Mouse (Mus musculus): ENCODE data around the gene Galr3. TPM values are rescaled to one million over a fixed set of nuclear protein-coding genes. Genes with fewer than 3 reads are reported as not detected.

Galr3 gene
- total RNA-seq, 2 experiments from 2014 or later = 0.44 TPM; not detected in 1

GRCm38 (mm10) chr15:79075658-79076365 is 34.1 kb downstream of the Galr3 start:
- intact Hi-C loops (cut with DNase I) = no loop called here
- DNase-seq (ENCODE audit: low spot score in 2 of 2) = no peak

- intact Hi-C loops (cut with DNase I) = no loop called here
- DNase-seq (ENCODE audit: low spot score in 2 of 2) = no peak
Measured at GRCm38 (mm10) chr15:79079567-79079966, 37.9 kb downstream of the Galr3 start.

DNA sequence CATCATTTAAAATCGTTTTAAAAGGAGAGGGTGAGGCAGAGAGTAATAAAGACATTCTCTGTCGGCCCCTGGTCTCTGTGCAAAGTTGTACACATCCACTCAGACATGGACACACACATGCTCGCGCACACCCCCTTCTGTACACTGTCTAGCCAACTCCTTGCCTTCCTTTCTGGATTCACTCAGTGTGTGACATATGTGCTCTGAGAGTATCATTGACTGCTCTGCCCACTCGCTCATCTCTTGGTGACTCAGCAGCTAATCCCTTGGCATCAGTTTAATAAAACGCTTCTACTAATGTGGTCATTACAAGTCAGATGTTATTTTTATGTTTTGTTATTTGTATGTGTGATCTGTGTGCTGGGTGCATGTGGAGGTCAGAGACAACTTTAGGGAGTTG is 50.6 kb downstream of the Galr3 start:
- intact Hi-C loops (cut with DNase I) = loop anchor here (10.0 kb wide), 1 partner anchor 53 kb away; the partner anchor contains the start of genes 1700088E04Rik and Polr2f
- DNase-seq (ENCODE audit: low spot score in 2 of 2) = no peak

Small RNA genes within 50 kb of the gene (microRNA-seq; reads per million reads assigned to microRNA genes)
- 0.67 to 1.3 reads per million in 2 experiments for gene Mir6956

Other genes starting within 250 kb of the Galr3 start
- gene Card10, start 238.8 kb upstream of the Galr3 start, total RNA-seq (2021) = 1 to 10 TPM; 4.0 to 5.1 TPM
- 10 to 100 TPM in 1 of 2 experiments, 1 to 10 TPM in 1; 6.5 to 11.0 TPM for gene Cdc42ep1, start 199.3 kb upstream of the Galr3 start, total RNA-seq (2021)
- not detected for gene Lgals2, start 186.4 kb upstream of the Galr3 start, total RNA-seq (2021)
- 10 to 100 TPM; 53.7 to 56.3 TPM for gene Gga1, start 164.7 kb upstream of the Galr3 start, total RNA-seq (2021)
- under 1 TPM in 1 of 2 experiments, not detected in 1; 0.23 TPM for gene Gm49510, start 142.2 kb upstream of the Galr3 start, total RNA-seq (2021)
- 10 to 100 TPM; 13.4 TPM for gene Sh3bp1, start 142.1 kb upstream of the Galr3 start, total RNA-seq (2021)
- 100 to 1,000 TPM; 167 to 179 TPM for gene Pdxp, start 128.0 kb upstream of the Galr3 start, total RNA-seq (2021)
- 10 to 100 TPM; 19.2 to 22.6 TPM for gene Lgals1, start 115.2 kb upstream of the Galr3 start, total RNA-seq (2021)
- gene Nol12, start 107.0 kb upstream of the Galr3 start, total RNA-seq (2021) = 10 to 100 TPM; 35.3 to 39.9 TPM
- 10 to 100 TPM; 23.0 to 23.6 TPM for gene Triobp, start 94.2 kb upstream of the Galr3 start, total RNA-seq (2021)
- 10 to 100 TPM; 73.5 to 88.2 TPM for gene H1f0, start 13.4 kb upstream of the Galr3 start, total RNA-seq (2021)
- gene Ankrd54, start 21.0 kb downstream of the Galr3 start, total RNA-seq (2021) = 10 to 100 TPM; 17.3 to 18.6 TPM
- 10 to 100 TPM; 80.6 to 81.3 TPM for gene Eif3l, start 33.3 kb downstream of the Galr3 start, total RNA-seq (2021)
- gene Micall1, start 67.0 kb downstream of the Galr3 start, total RNA-seq (2021) = 10 to 100 TPM; 22.1 to 27.8 TPM
- gene Polr2f, start 99.1 kb downstream of the Galr3 start, total RNA-seq (2021) = 100 to 1,000 TPM; 109 to 114 TPM
- 10 to 100 TPM; 10.8 to 13.3 TPM for gene 1700088E04Rik, start 99.4 kb downstream of the Galr3 start, total RNA-seq (2021)
- gene Sox10, start 123.4 kb downstream of the Galr3 start, total RNA-seq (2021) = 10 to 100 TPM; 24.0 to 35.5 TPM
- gene Pick1, start 187.3 kb downstream of the Galr3 start, total RNA-seq (2021) = 10 to 100 TPM; 52.0 to 56.4 TPM
- gene Gm49486, start 187.5 kb downstream of the Galr3 start, total RNA-seq (2021) = 1 to 10 TPM in 1 of 2 experiments, under 1 TPM in 1; 0.94 to 1.2 TPM
- not detected for gene Slc16a8, start 212.9 kb downstream of the Galr3 start, total RNA-seq (2021)
- 1 to 10 TPM; 3.3 to 7.0 TPM for gene Baiap2l2, start 243.7 kb downstream of the Galr3 start, total RNA-seq (2021)

All from left cerebral cortex, postnatal 14 days (tissue).